Mouse (Mus musculus): Measurements from ENCODE around the gene Zkscan1. TPM values are rescaled to one million over a fixed set of nuclear protein-coding genes. Genes with fewer than 3 reads are reported as not detected.

Gene Zkscan1
- 8.4 and 10.3 TPM in 2 replicates for polyA plus RNA-seq (2015; fragmentation: Nextera tagmentation; extraction: Ambion mirVana)

GRCm38 (mm10) chr5:138084996-138085395 is at the start of gene Zkscan1:
Gene Zkscan1 (plus strand): TSS chr5:138085084.

GRCm38 (mm10) chr5:138052894-138053293 is 32.0 kb upstream of the Zkscan1 start, which contains the start of gene Smok3c:
Gene Smok3c (plus strand): TSS chr5:138053194.

GRCm38 (mm10) chr5:138116255-138117198 is 31.6 kb downstream of the Zkscan1 start, which contains the start of gene Zscan21:
Gene Zscan21 (plus strand): TSS chr5:138116903.

GRCm38 (mm10) chr5:138155443-138155976 is 70.6 kb downstream of the Zkscan1 start, which contains the start of gene Zfp113:
Gene Zfp113 (minus strand): TSS chr5:138155744.

Other genes starting within 250 kb of the Zkscan1 start
- 2.0 and 2.2 TPM in 2 replicates for gene Pilra, start 248.8 kb upstream of the Zkscan1 start, polyA plus RNA-seq (2015; fragmentation: Nextera tagmentation; extraction: Ambion mirVana)
- 2.3 and 3.0 TPM in 2 replicates for gene Pilrb1, start 227.0 kb upstream of the Zkscan1 start, polyA plus RNA-seq (2015; fragmentation: Nextera tagmentation; extraction: Ambion mirVana)
- 1.9 and 2.5 TPM in 2 replicates for gene Pilrb2, start 213.3 kb upstream of the Zkscan1 start, polyA plus RNA-seq (2015; fragmentation: Nextera tagmentation; extraction: Ambion mirVana)
- 2.0 and 2.4 TPM in 2 replicates for gene Cyp3a13, start 163.5 kb upstream of the Zkscan1 start, polyA plus RNA-seq (2015; fragmentation: Nextera tagmentation; extraction: Ambion mirVana)
- 2.4 and 2.7 TPM in 2 replicates for gene Gjc3, start 122.0 kb upstream of the Zkscan1 start, polyA plus RNA-seq (2015; fragmentation: Nextera tagmentation; extraction: Ambion mirVana)
- gene Azgp1, start 103.6 kb upstream of the Zkscan1 start, polyA plus RNA-seq (2015; fragmentation: Nextera tagmentation; extraction: Ambion mirVana), result 17.9 and 28.3 TPM in 2 replicates
- not detected in 2 replicates for gene Smok3a, start 63.8 kb upstream of the Zkscan1 start, polyA plus RNA-seq (2015; fragmentation: Nextera tagmentation; extraction: Ambion mirVana)
- not detected in 2 replicates for gene Smok3b, start 63.7 kb upstream of the Zkscan1 start, polyA plus RNA-seq (2015; fragmentation: Nextera tagmentation; extraction: Ambion mirVana)
- gene Smok3c, start 31.9 kb upstream of the Zkscan1 start, polyA plus RNA-seq (2015; fragmentation: Nextera tagmentation; extraction: Ambion mirVana), result not detected in 2 replicates
- 27.5 and 28.0 TPM in 2 replicates for gene Zscan21, start 31.8 kb downstream of the Zkscan1 start, polyA plus RNA-seq (2015; fragmentation: Nextera tagmentation; extraction: Ambion mirVana)
- gene Zfp113, start 70.7 kb downstream of the Zkscan1 start, polyA plus RNA-seq (2015; fragmentation: Nextera tagmentation; extraction: Ambion mirVana), result 9.4 and 12.4 TPM in 2 replicates
- 198 and 240 TPM in 2 replicates for gene Cops6, start 76.0 kb downstream of the Zkscan1 start, polyA plus RNA-seq (2015; fragmentation: Nextera tagmentation; extraction: Ambion mirVana)
- gene Ap4m1, start 86.9 kb downstream of the Zkscan1 start, polyA plus RNA-seq (2015; fragmentation: Nextera tagmentation; extraction: Ambion mirVana), result 9.8 and 16.1 TPM in 2 replicates
- 55.5 and 71.3 TPM in 2 replicates for gene Mcm7, start 87.3 kb downstream of the Zkscan1 start, polyA plus RNA-seq (2015; fragmentation: Nextera tagmentation; extraction: Ambion mirVana)
- gene Taf6, start 102.4 kb downstream of the Zkscan1 start, polyA plus RNA-seq (2015; fragmentation: Nextera tagmentation; extraction: Ambion mirVana), result 35.0 and 47.4 TPM in 2 replicates
- 36.8 and 39.6 TPM in 2 replicates for gene Cnpy4, start 102.4 kb downstream of the Zkscan1 start, polyA plus RNA-seq (2015; fragmentation: Nextera tagmentation; extraction: Ambion mirVana)
- gene Mblac1, start 109.2 kb downstream of the Zkscan1 start, polyA plus RNA-seq (2015; fragmentation: Nextera tagmentation; extraction: Ambion mirVana), result 6.1 and 7.2 TPM in 2 replicates
- gene Nxpe5, start 140.8 kb downstream of the Zkscan1 start, polyA plus RNA-seq (2015; fragmentation: Nextera tagmentation; extraction: Ambion mirVana), result 0.22 and 0.44 TPM in 2 replicates
- 145 and 181 TPM in 2 replicates for gene Lamtor4, start 170.4 kb downstream of the Zkscan1 start, polyA plus RNA-seq (2015; fragmentation: Nextera tagmentation; extraction: Ambion mirVana)
- 5.3 and 6.4 TPM in 2 replicates for gene BC037034, start 178.9 kb downstream of the Zkscan1 start, polyA plus RNA-seq (2015; fragmentation: Nextera tagmentation; extraction: Ambion mirVana)
- 1.0 and 1.4 TPM in 2 replicates for gene Gal3st4, start 187.8 kb downstream of the Zkscan1 start, polyA plus RNA-seq (2015; fragmentation: Nextera tagmentation; extraction: Ambion mirVana)
- gene Gm43720, start 194.9 kb downstream of the Zkscan1 start, polyA plus RNA-seq (2015; fragmentation: Nextera tagmentation; extraction: Ambion mirVana), result 0.22 and 0.28 TPM in 2 replicates
- 4.1 and 5.5 TPM in 2 replicates for gene Gpc2, start 194.9 kb downstream of the Zkscan1 start, polyA plus RNA-seq (2015; fragmentation: Nextera tagmentation; extraction: Ambion mirVana)
- 0.80 and 1.1 TPM in 2 replicates for gene Stag3, start 195.2 kb downstream of the Zkscan1 start, polyA plus RNA-seq (2015; fragmentation: Nextera tagmentation; extraction: Ambion mirVana)